Mouse (Mus musculus) thymus, adult 2 months (tissue): ENCODE results near the gene Pdhx.

Experiments used
- CTCF ChIP-seq: fragments of 200-500 bp; IDR thresholded peaks from 2 replicates; pipeline ENCODE4 v1.5.1; 2012; ENCODE audit warnings: mild to moderate bottlenecking, control low read depth, low read length, moderate library complexity, borderline replicate concordance; ENCODE audit not compliant: control insufficient read depth, poor library complexity, insufficient read depth; ENCODE audit errors: extremely low read depth
- POLR2A ChIP-seq: fragments of 200-500 bp; IDR thresholded peaks from 2 replicates; pipeline ENCODE4 v1.6.1; 2012; ENCODE audit warnings: mild to moderate bottlenecking, low read length, control low read depth, moderate library complexity; ENCODE audit not compliant: control insufficient read depth, poor library complexity, insufficient read depth; ENCODE audit errors: extremely low read depth

DNA sequence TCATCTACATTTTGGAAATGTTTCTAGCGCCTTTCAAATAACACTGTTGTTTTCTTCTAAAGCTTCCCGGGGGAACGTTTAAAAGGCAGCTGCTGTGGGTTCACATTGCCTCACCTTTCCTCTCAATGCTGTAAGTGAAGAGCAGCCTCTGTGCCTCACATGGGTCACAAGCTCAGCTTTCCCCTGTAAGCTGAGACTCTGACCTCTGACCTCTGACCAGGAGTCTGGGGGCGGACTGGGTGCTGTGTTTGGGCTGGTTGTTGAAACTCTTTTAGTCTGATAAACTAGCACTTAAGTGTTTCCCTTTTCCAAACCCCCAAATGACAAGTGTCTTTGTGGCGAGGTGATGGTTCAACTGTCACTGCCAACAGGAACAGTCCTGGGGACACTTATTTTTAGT lies 100.7 kb downstream of the Pdhx start:
- TF ChIP-seq POLR2A (no peak), CTCF (no peak)
